Mouse (Mus musculus) gastrocnemius, postnatal 14 days (tissue): ENCODE measurements at regions not wholly inside any gene's neighbourhood (a gene's known extent, or its start where the extent isn't known, plus 50 kb on each side); places are given as distances from the start of the nearest gene placed in this dataset.
A peak's percentile ranks its signal among the peaks of the same experiment; 100 is the strongest.
"Not testable (repeated sequence)": the region's sequence is repeated elsewhere in the genome, so short reads cannot be mapped to it uniquely, and the experiment has no call there.

ENCODE experiments used
- DNase-seq: peaks from one replicate; pipeline ENCODE4 v3.0.0; 2021; ENCODE audit warnings: mixed read lengths
- intact Hi-C: fragments of 180-260 bp; cut with DNase I; formaldehyde crosslinking; loops from one replicate; pipeline ENCODE4 v1.15.1; 2025; ENCODE audit warnings: low total_unique reads

GRCm38 (mm10) chr17:48646626-48647195, 192.0 kb downstream of the Unc5cl start:
- intact Hi-C loops: no loop called here
- no peak for DNase-seq

GRCm38 (mm10) chr17:48647431-48647830, 192.7 kb downstream of the Unc5cl start:
- intact Hi-C loops: no loop called here

GRCm38 (mm10) chr17:48650556-48650955, 195.9 kb downstream of the Unc5cl start:
- no peak for DNase-seq
- intact Hi-C loops: no loop called here

More at GRCm38 (mm10) chr17:48647431-48647830, 192.7 kb downstream of the Unc5cl start:
- DNase-seq: no peak

GRCm38 (mm10) chr17:48672749-48673148, 218.0 kb downstream of the Unc5cl start:
- no peak for DNase-seq
- intact Hi-C loops: no loop called here

- no peak for DNase-seq
- intact Hi-C loops: no loop called here
Observed at GRCm38 (mm10) chr17:48678216-48678832, 223.6 kb downstream of the Unc5cl start.

- DNase-seq: no peak
- intact Hi-C loops: no loop called here
Observed at GRCm38 (mm10) chr17:48680331-48680730, 225.6 kb downstream of the Unc5cl start.

GRCm38 (mm10) chr17:48688944-48689343, 234.2 kb downstream of the Unc5cl start:
- no peak for DNase-seq
- intact Hi-C loops: no loop called here

GRCm38 (mm10) chr17:48698456-48698855, 233.7 kb upstream of the Lrfn2 start:
- intact Hi-C loops: no loop called here

GRCm38 (mm10) chr17:48700591-48700990, 231.6 kb upstream of the Lrfn2 start:
- intact Hi-C loops: no loop called here
- DNase-seq: no peak

More at GRCm38 (mm10) chr17:48698456-48698855, 233.7 kb upstream of the Lrfn2 start:
- DNase-seq: no peak

- no peak for DNase-seq
- intact Hi-C loops: no loop called here
Observed at GRCm38 (mm10) chr17:48720506-48720905, 211.7 kb upstream of the Lrfn2 start.

GRCm38 (mm10) chr17:48723286-48723685, 208.9 kb upstream of the Lrfn2 start:
- peak; percentile 22 for DNase-seq

GRCm38 (mm10) chr17:48724513-48725112, 207.6 kb upstream of the Lrfn2 start:
- intact Hi-C loops: no loop called here
- DNase-seq: no peak

More at GRCm38 (mm10) chr17:48723286-48723685, 208.9 kb upstream of the Lrfn2 start:
- intact Hi-C loops: no loop called here

- DNase-seq: no peak
- intact Hi-C loops: no loop called here
Observed at GRCm38 (mm10) chr17:48726460-48726859, 205.7 kb upstream of the Lrfn2 start.

GRCm38 (mm10) chr17:48733801-48734200, 198.4 kb upstream of the Lrfn2 start:
- intact Hi-C loops: no loop called here
- no peak for DNase-seq

GRCm38 (mm10) chr17:48737181-48737580, 195.0 kb upstream of the Lrfn2 start:
- DNase-seq, intact Hi-C loops: not testable (repeated sequence)

GRCm38 (mm10) chr17:48738708-48739107, 193.5 kb upstream of the Lrfn2 start:
- no peak for DNase-seq
- intact Hi-C loops: no loop called here

GRCm38 (mm10) chr17:48742769-48743405, 189.3 kb upstream of the Lrfn2 start:
- DNase-seq: no peak
- intact Hi-C loops: no loop called here

GRCm38 (mm10) chr17:48770099-48770498, 162.1 kb upstream of the Lrfn2 start:
- intact Hi-C loops: no loop called here
- DNase-seq: no peak

- DNase-seq: no peak
- intact Hi-C loops: no loop called here
Observed at GRCm38 (mm10) chr17:48771721-48772320, 160.4 kb upstream of the Lrfn2 start.
